Mouse (Mus musculus) C2C12 (cell line): ENCODE data around the gene Kbtbd12. TPM values are rescaled to one million over a fixed set of nuclear protein-coding genes. Genes with fewer than 3 reads are reported as not detected.

Source experiments
- H3K27me3 ChIP-seq: one replicate; pipeline ENCODE4 v1.6.1; 2011; ENCODE audit not compliant: control insufficient read depth, insufficient read depth, insufficient read length
- H3K36me3 ChIP-seq: one replicate; pipeline ENCODE4 v1.6.1; 2011; ENCODE audit not compliant: control insufficient read depth, insufficient read depth
- H3K4me3 ChIP-seq: one replicate; pipeline ENCODE4 v1.5.1; 2011; ENCODE audit warnings: mild to moderate bottlenecking, control low read depth; ENCODE audit not compliant: poor library complexity, insufficient read depth, severe bottlenecking
- H3K79me2 ChIP-seq: one replicate; pipeline ENCODE4 v1.6.1; 2011; ENCODE audit not compliant: control insufficient read depth, insufficient read depth
- H3K79me3 ChIP-seq: one replicate; pipeline ENCODE4 v1.6.1; 2011; ENCODE audit warnings: low read depth, control low read depth
- H3ac ChIP-seq: one replicate; pipeline ENCODE3; 2011; ENCODE audit warnings: low read depth; ENCODE audit not compliant: control insufficient read depth, insufficient read length
- CEBPB ChIP-seq: IDR thresholded peaks from one replicate; pipeline ENCODE4 v1.6.1; 2011; ENCODE audit warnings: low read depth, mild to moderate bottlenecking, control low read depth, moderate library complexity
- CTCF ChIP-seq: IDR thresholded peaks from one replicate; pipeline ENCODE4 v1.5.1; 2011; ENCODE audit not compliant: control insufficient read depth, insufficient read depth, insufficient read length
- FOSL1 ChIP-seq: IDR thresholded peaks from one replicate; pipeline ENCODE4 v1.8.0; 2011; ENCODE audit warnings: mild to moderate bottlenecking, low read length; ENCODE audit not compliant: poor library complexity, insufficient read depth, severe bottlenecking
- MAX ChIP-seq: IDR thresholded peaks from one replicate; pipeline ENCODE4 v1.6.1; 2011; ENCODE audit warnings: mild to moderate bottlenecking, control low read depth
- MYOD1 ChIP-seq: IDR thresholded peaks from one replicate; pipeline ENCODE4 v1.6.1; 2011; ENCODE audit warnings: low read depth; ENCODE audit not compliant: control insufficient read depth, insufficient read length
- MYOG ChIP-seq: IDR thresholded peaks from one replicate; pipeline ENCODE4 v1.6.1; 2011; ENCODE audit not compliant: control insufficient read depth, insufficient read length; ENCODE audit errors: extremely low read depth
- USF1 ChIP-seq: IDR thresholded peaks from one replicate; pipeline ENCODE4 v1.6.1; 2011; ENCODE audit warnings: low read depth, mild to moderate bottlenecking, control low read depth, moderate library complexity
- polyA plus RNA-seq: library from polyadenylated mRNA; unstranded; fragments of >200 nt; fragmentation: generic; extraction: Trizol; gene quantifications from one replicate; pipeline ENCODE4 v1.2.1, GENCODE M21; 2012; ENCODE audit warnings: missing spikeins

The Kbtbd12 gene
- polyA plus RNA-seq, 1 experiment: 1.6 TPM

- peaks cover 76% of the 10 kb centered on the region for H3K36me3 ChIP-seq
- no peak overlapping the region for H3K4me3 ChIP-seq
- no peak overlapping the region for H3ac ChIP-seq
- TF ChIP-seq USF1: no peak
- TF ChIP-seq FOSL1: no peak
- no peak for TF ChIP-seq CTCF
- no peak for TF ChIP-seq CEBPB
- TF ChIP-seq MYOG: no peak
- TF ChIP-seq MAX: no peak
- TF ChIP-seq MYOD1: no peak
- H3K79me3 ChIP-seq: peaks cover 71% of the 10 kb centered on the region
- peaks cover 83% of the 10 kb centered on the region for H3K79me2 ChIP-seq
- H3K27me3 ChIP-seq: no peaks in the 10 kb centered on the region
These were observed 123.2 kb downstream of the Kbtbd12 start for GRCm38 (mm10) chr6:88514546-88514945.

GRCm38 (mm10) chr6:88513984-88514383 is 123.8 kb downstream of the Kbtbd12 start:
- Histone ChIP-seq H3K79me3 (peaks cover 71% of the 10 kb centered on the region), H3ac (no peak overlapping the region), H3K27me3 (no peaks in the 10 kb centered on the region), H3K36me3 (peaks cover 80% of the 10 kb centered on the region), H3K79me2 (peaks cover 83% of the 10 kb centered on the region), H3K4me3 (no peak overlapping the region)
- TF ChIP-seq MYOG (no peak), MYOD1 (no peak), MAX (no peak), USF1 (no peak), CTCF (no peak), CEBPB (no peak), FOSL1 (no peak)

GRCm38 (mm10) chr6:88503044-88503443 is 134.7 kb downstream of the Kbtbd12 start:
- Histone ChIP-seq H3ac (no peak overlapping the region), H3K79me3 (no peaks in the 10 kb centered on the region), H3K27me3 (no peaks in the 10 kb centered on the region), H3K36me3 (peaks cover 61% of the 10 kb centered on the region), H3K79me2 (no peaks in the 10 kb centered on the region), H3K4me3 (no peak overlapping the region)
- no peak for TF ChIP-seq MYOG
- TF ChIP-seq CTCF: no peak
- no peak for TF ChIP-seq FOSL1
- no peak for TF ChIP-seq MAX
- TF ChIP-seq CEBPB: no peak
- TF ChIP-seq MYOD1: no peak
- TF ChIP-seq USF1: no peak

GRCm38 (mm10) chr6:88502030-88502970 is 135.4 kb downstream of the Kbtbd12 start:
- no peak overlapping the region for H3ac ChIP-seq
- peaks cover 61% of the 10 kb centered on the region for H3K36me3 ChIP-seq
- no peaks in the 10 kb centered on the region for H3K79me3 ChIP-seq
- H3K27me3 ChIP-seq: no peaks in the 10 kb centered on the region
- no peaks in the 10 kb centered on the region for H3K79me2 ChIP-seq
- H3K4me3 ChIP-seq: no peak overlapping the region
- no peak for TF ChIP-seq MYOG
- no peak for TF ChIP-seq MAX
- no peak for TF ChIP-seq FOSL1
- TF ChIP-seq MYOD1: no peak
- no peak for TF ChIP-seq CTCF
- TF ChIP-seq USF1: no peak
- no peak for TF ChIP-seq CEBPB

GRCm38 (mm10) chr6:88500405-88500767 is 137.4 kb downstream of the Kbtbd12 start:
- TF ChIP-seq CEBPB: no peak
- TF ChIP-seq MYOD1: no peak
- TF ChIP-seq MYOG: no peak
- TF ChIP-seq CTCF: no peak
- TF ChIP-seq FOSL1: no peak
- TF ChIP-seq MAX: no peak
- TF ChIP-seq USF1: no peak
- Histone ChIP-seq H3K27me3 (no peaks in the 10 kb centered on the region), H3K4me3 (no peak overlapping the region), H3K79me2 (no peaks in the 10 kb centered on the region), H3K79me3 (no peaks in the 10 kb centered on the region), H3K36me3 (peaks cover 48% of the 10 kb centered on the region), H3ac (no peak overlapping the region)
